Mouse (Mus musculus) fibroblast of lung, adult 2 months (primary cell): Measurements from ENCODE around the gene Nell1.

ENCODE experiments used
- DNase-seq: peaks from one replicate; pipeline ENCODE4 v3.0.0-alpha.2; 2011; ENCODE audit warnings: low read depth

Nell1 gene

GRCm38 (mm10) chr7:50050144-50050543 is 75.5 kb downstream of the Nell1 start:
- DNase-seq = no peak

GRCm38 (mm10) chr7:50053704-50054103 is 79.0 kb downstream of the Nell1 start:
- no peak for DNase-seq

- DNase-seq = no peak
These were observed 119.8 kb downstream of the Nell1 start for GRCm38 (mm10) chr7:50094461-50094860.

- no peak for DNase-seq
These were observed 131.1 kb downstream of the Nell1 start for GRCm38 (mm10) chr7:50105612-50106321.

GRCm38 (mm10) chr7:50107261-50107660 is 132.6 kb downstream of the Nell1 start:
- DNase-seq = no peak

GRCm38 (mm10) chr7:50118348-50118747 is 143.7 kb downstream of the Nell1 start:
- no peak for DNase-seq

- no peak for DNase-seq
These were observed 163.0 kb downstream of the Nell1 start for GRCm38 (mm10) chr7:50137706-50138105.

- DNase-seq = no peak
These were observed 174.7 kb downstream of the Nell1 start for GRCm38 (mm10) chr7:50149326-50149725.

GRCm38 (mm10) chr7:50150838-50151237 is 176.2 kb downstream of the Nell1 start:
- no peak for DNase-seq

- DNase-seq = no peak
These were observed 179.0 kb downstream of the Nell1 start for GRCm38 (mm10) chr7:50153618-50154017.

GRCm38 (mm10) chr7:50162602-50163001 is 187.9 kb downstream of the Nell1 start:
- DNase-seq = no peak

GRCm38 (mm10) chr7:50168778-50169177 is 194.1 kb downstream of the Nell1 start:
- DNase-seq = no peak

GRCm38 (mm10) chr7:50186306-50186705 is 211.6 kb downstream of the Nell1 start:
- no peak for DNase-seq

GRCm38 (mm10) chr7:50193955-50194354 is 219.3 kb downstream of the Nell1 start:
- DNase-seq = no peak

GRCm38 (mm10) chr7:50195080-50195611 is 220.5 kb downstream of the Nell1 start:
- DNase-seq = no peak

GRCm38 (mm10) chr7:50205268-50205667 is 230.6 kb downstream of the Nell1 start:
- no peak for DNase-seq

- no peak for DNase-seq
These were observed 236.1 kb downstream of the Nell1 start for GRCm38 (mm10) chr7:50210678-50211251.

GRCm38 (mm10) chr7:50221849-50222248 is 247.2 kb downstream of the Nell1 start:
- DNase-seq = no peak

GRCm38 (mm10) chr7:50226621-50227020 is 252.0 kb downstream of the Nell1 start:
- DNase-seq = no peak

GRCm38 (mm10) chr7:50228273-50228672 is 253.6 kb downstream of the Nell1 start:
- no peak for DNase-seq

- DNase-seq = no peak
These were observed 266.5 kb downstream of the Nell1 start for GRCm38 (mm10) chr7:50241213-50241612.

- no peak for DNase-seq
These were observed 267.1 kb downstream of the Nell1 start for GRCm38 (mm10) chr7:50241634-50242273.

GRCm38 (mm10) chr7:50253166-50253565 is 278.5 kb downstream of the Nell1 start:
- no peak for DNase-seq
